Mouse (Mus musculus): ENCODE measurements at regions not wholly inside any gene's neighbourhood (a gene's known extent, or its start where the extent isn't known, plus 50 kb on each side); places are given as distances from the start of the nearest gene placed in this dataset.

DNA sequence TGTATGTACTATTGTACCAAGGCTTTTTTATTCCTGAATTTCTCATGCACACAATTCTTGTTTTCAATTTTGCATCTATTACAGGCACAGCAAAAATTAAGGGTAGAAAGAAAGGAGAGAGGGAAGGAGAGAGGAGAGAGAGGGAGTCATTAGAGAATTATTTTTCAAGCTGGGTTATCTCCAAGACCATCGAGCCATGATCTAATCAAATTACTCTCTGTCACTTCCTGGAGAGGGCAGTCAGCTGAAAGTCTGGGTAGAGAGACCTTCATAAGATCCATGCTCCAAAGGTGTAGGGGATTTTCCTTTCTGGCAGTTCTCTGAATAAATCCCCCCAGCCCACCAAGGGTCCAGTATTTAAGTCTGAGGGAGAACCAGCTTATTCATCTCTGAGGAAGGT is 1081.4 kb upstream of the Slc10a2 start:
- no peak for TF ChIP-seq CTCF (conservative IDR thresholded peaks at IDR 0.05; ENCODE audit: insufficient read depth, insufficient read length, low read depth, low read length)
- TF ChIP-seq POLR2A (IDR thresholded peaks at IDR 0.05; ENCODE audit: low read depth, low read length), result no peak

All from kidney, adult 2 months (tissue).